Mouse (Mus musculus): ENCODE measurements around the gene Hdac4. TPM values are rescaled to one million over a fixed set of nuclear protein-coding genes. Genes with fewer than 3 reads are reported as not detected.

Gene Hdac4
- polyA plus RNA-seq, 1 experiment from 2014 or later, result 24.1 TPM

DNA sequence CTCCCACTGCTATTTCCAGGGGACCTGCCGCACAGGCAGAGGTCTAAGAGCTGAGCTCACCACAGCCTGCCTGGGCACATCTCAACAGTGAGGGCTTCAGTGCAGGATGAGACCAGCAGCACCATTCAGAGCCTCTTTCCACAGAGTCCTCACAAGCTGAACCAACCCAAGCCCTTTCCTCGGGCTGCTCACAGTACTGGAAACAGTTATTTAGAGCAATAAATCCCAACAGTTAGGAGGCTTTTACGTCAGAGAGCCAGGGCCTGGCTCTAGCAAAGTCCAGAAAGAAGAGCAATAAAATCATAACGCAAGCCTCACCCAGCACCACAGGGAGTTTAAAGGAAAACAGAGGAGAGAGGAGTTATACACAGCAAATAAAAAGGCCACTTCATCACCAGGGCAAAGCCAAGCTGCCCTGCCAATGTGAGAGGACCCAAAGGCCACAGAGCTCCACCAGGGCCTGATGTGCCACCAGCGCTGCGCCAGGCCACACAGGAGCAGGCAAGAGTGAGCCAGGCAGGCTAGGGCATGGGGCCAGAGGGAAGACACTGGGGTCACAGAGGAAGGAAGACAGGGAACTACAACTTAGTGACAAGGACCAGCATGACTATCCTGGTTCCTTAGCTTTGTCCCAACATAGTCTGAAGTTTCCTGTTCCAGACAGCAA is 50.5 kb downstream of the Hdac4 start:
- peak overlapping the region; percentile 8; the same call in 1 of the 2 replicates for H3K9ac ChIP-seq (ENCODE audit: low read depth, low read length)
- no peak overlapping the region for H3K4me2 ChIP-seq (ENCODE audit: low read depth, low read length)
- no peak overlapping the region for H3K4me3 ChIP-seq (ENCODE audit: low read depth, low read length)
- no peaks in the 10 kb centered on the region for H3K9me3 ChIP-seq (ENCODE audit: control insufficient read depth, low read length)
- 79% methylated on average over 6 of the region's 6 CpGs for WGBS
- no peak for DNase-seq (ENCODE audit: low spot score)
- peaks cover 11% of the 10 kb centered on the region for H3K4me1 ChIP-seq (ENCODE audit: control insufficient read depth, insufficient read depth, low read length)
- H3K27me3 ChIP-seq (replicated peaks; ENCODE audit: control insufficient read depth, insufficient read depth, low read length), result no peaks in the 10 kb centered on the region
- 0 out of 2 replicates have a peak overlapping the region, but pooled peaks have one; percentile 28 for H3K27ac ChIP-seq (replicated peaks; ENCODE audit: low read depth, low read length)
- no peak for ATAC-seq (ENCODE audit: low read depth)
- H3K36me3 ChIP-seq (ENCODE audit: control insufficient read depth, insufficient read depth, low read length), result peaks cover 15% of the 10 kb centered on the region

DNA sequence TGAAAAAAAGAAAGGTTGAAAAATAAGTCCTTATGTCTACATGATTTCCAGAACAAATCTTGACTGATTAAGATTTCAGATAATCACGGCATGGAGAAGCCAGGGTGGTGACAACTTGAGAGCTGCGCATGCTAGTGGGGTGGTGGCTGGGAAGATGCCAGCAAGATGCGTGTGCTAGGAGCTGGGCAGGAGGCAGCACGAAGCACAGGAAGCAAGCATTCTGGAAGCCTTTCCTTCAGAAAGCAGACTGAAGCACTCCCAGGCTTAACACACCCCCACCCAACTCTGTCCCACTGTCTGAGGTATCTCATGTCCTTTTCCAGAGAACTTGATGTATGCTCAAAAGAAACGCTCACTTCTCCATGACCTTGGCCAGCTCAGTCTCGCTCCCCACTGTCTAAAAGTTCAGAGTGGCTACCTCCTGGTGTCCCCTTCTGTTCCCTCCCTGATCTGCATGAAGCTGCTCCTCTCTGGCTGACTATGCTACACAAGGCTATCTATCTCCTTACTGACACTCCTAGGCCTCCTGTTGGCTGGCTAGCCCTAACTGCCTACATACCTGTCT is 52.1 kb downstream of the Hdac4 start:
- H3K27me3 ChIP-seq (replicated peaks; ENCODE audit: control insufficient read depth, insufficient read depth, low read length), result no peaks in the 10 kb centered on the region
- 75% methylated on average over 6 of the region's 6 CpGs for WGBS
- DNase-seq (ENCODE audit: low spot score), result no peak

DNA sequence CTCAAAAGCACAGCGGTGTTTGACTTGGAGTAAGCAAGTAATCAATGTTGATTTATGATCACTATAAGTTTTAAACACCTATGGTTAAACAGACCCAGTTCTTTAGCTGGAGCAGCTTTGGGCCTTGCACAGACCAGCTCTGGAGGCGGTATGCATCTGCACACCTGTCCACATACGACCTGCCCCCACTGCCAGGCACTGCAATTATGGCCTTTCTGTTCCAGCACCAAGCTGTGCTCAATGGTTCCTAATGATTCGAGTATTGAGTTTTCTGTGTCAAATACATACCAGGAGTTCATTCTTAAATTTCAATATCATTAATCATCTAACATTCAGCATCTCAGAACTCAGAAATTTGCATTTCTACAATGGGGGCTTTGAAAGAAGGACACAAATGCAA is 52.7 kb downstream of the Hdac4 start:
- Histone ChIP-seq H3K9me3 (ENCODE audit: control insufficient read depth, low read length) (no peaks in the 10 kb centered on the region), H3K36me3 (ENCODE audit: control insufficient read depth, insufficient read depth, low read length) (peaks cover 23% of the 10 kb centered on the region), H3K4me1 (ENCODE audit: control insufficient read depth, insufficient read depth, low read length) (peaks cover 11% of the 10 kb centered on the region), H3K27me3 (replicated peaks; ENCODE audit: control insufficient read depth, insufficient read depth, low read length) (no peaks in the 10 kb centered on the region), H3K27ac (replicated peaks; ENCODE audit: low read depth, low read length) (no peak overlapping the region), H3K4me2 (ENCODE audit: low read depth, low read length) (no peak overlapping the region), H3K4me3 (ENCODE audit: low read depth, low read length) (no peak overlapping the region), H3K9ac (ENCODE audit: low read depth, low read length) (no peak overlapping the region)
- DNase-seq (ENCODE audit: low spot score) (no peak), ATAC-seq (ENCODE audit: low read depth) (no peak)
- WGBS, result 89% methylated on average over 4 of the region's 4 CpGs

More for the DNA sequence above, 52.1 kb downstream of the Hdac4 start:
- no peak overlapping the region for H3K9ac ChIP-seq (ENCODE audit: low read depth, low read length)
- H3K4me2 ChIP-seq (ENCODE audit: low read depth, low read length), result no peak overlapping the region
- H3K9me3 ChIP-seq (ENCODE audit: control insufficient read depth, low read length), result no peaks in the 10 kb centered on the region
- no peak overlapping the region for H3K4me3 ChIP-seq (ENCODE audit: low read depth, low read length)
- no peak; the same call in 1 of the 2 replicates for ATAC-seq (ENCODE audit: low read depth)
- H3K27ac ChIP-seq (replicated peaks; ENCODE audit: low read depth, low read length), result peak overlapping the region; percentile 21; the same call in 1 of the 2 replicates
- H3K36me3 ChIP-seq (ENCODE audit: control insufficient read depth, insufficient read depth, low read length), result peaks cover 22% of the 10 kb centered on the region
- H3K4me1 ChIP-seq (ENCODE audit: control insufficient read depth, insufficient read depth, low read length), result peaks cover 11% of the 10 kb centered on the region

DNA sequence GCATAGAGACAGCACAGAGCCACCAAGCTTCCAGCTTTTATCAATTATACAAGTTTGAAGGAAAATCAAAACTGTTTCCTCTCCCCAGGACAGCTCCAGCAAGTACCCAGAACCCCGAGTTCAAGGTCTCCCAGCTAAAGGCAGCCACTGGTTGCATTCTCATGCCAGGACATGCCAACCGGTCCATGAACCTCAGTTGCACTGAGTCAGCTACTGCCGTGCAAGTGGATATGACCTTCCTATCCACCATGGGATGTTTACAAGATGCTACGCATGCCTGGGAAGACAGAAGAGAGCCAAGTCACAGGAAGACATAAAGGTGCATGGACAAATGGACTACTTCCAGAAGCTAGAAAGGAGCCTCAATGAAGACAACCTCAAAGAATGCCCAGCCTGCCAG is 56.5 kb downstream of the Hdac4 start:
- Histone ChIP-seq H3K4me2 (ENCODE audit: low read depth, low read length) (no peak overlapping the region), H3K36me3 (ENCODE audit: control insufficient read depth, insufficient read depth, low read length) (peaks cover 10% of the 10 kb centered on the region; the same call in 1 of the 2 replicates), H3K27me3 (replicated peaks; ENCODE audit: control insufficient read depth, insufficient read depth, low read length) (no peaks in the 10 kb centered on the region), H3K9me3 (ENCODE audit: control insufficient read depth, low read length) (no peaks in the 10 kb centered on the region), H3K27ac (replicated peaks; ENCODE audit: low read depth, low read length) (no peak overlapping the region), H3K9ac (ENCODE audit: low read depth, low read length) (no peak overlapping the region), H3K4me3 (ENCODE audit: low read depth, low read length) (no peak overlapping the region), H3K4me1 (ENCODE audit: control insufficient read depth, insufficient read depth, low read length) (peaks cover 10% of the 10 kb centered on the region)
- no peak for DNase-seq (ENCODE audit: low spot score)
- ATAC-seq (ENCODE audit: low read depth), result no peak
- 92% methylated on average over 4 of the region's 4 CpGs for WGBS

DNA sequence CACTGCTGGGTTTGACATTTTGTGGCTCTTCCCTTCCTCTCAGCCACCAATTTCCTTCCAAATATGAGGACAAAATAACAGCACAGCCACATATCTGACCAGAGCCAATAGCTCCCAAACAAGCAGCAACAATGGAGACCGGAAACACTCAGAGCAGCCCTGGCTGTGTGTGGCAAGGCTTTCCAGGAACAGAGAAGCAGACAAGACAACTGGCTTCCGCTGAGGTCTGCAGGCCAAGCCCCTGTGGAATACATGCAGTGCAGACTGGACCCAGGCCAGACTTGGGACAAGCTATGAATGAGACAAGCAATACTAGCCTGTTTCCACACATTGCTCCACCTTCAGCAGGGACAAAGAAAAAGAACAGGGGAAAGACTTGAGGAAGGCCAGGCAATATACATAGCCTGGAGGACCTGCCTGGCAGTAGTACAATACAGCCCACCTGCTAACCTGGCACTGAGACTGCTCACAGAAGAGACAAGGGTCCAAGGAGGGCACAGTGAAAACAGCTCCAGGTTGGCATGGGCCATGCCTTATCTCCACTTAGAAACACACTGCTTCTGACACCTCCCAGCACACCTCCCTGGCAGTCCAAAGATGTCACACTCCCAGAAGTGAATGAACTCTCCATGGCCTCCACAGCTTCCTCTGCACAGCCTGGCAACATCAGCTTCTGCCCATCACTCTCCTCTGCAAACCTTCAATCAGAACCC is 58.2 kb downstream of the Hdac4 start:
- H3K27ac ChIP-seq (replicated peaks; ENCODE audit: low read depth, low read length), result no peak overlapping the region
- no peaks in the 10 kb centered on the region for H3K9me3 ChIP-seq (ENCODE audit: control insufficient read depth, low read length)
- WGBS, result 80% methylated on average over 2 of the region's 2 CpGs

DNA sequence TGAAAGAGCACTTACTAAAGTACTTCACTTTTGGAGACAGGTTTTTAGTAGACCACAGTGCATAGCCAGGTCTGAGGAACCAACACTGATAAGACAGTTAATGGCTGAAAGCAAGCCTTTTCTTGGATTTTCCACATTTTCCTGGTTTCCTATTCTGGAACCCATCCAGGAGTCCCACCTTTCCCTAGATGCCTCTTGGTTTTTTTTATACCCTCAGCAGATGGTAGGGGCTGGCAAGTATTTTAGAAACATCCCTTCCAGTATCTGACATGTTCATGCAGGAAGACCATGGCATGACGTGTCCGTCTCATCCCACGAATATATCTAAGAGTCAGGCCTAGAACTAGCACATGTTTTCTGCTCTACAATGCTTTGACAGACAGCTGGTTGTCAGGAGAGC is 59.1 kb downstream of the Hdac4 start:
- H3K4me3 ChIP-seq (ENCODE audit: low read depth, low read length), result no peak overlapping the region
- 83% methylated on average over 3 of the region's 3 CpGs for WGBS
- no peaks in the 10 kb centered on the region for H3K9me3 ChIP-seq (ENCODE audit: control insufficient read depth, low read length)
- H3K4me2 ChIP-seq (ENCODE audit: low read depth, low read length), result no peak overlapping the region
- H3K27ac ChIP-seq (replicated peaks; ENCODE audit: low read depth, low read length), result no peak overlapping the region
- ATAC-seq (ENCODE audit: low read depth) (no peak), DNase-seq (ENCODE audit: low spot score) (no peak)
- no peaks in the 10 kb centered on the region for H3K27me3 ChIP-seq (replicated peaks; ENCODE audit: control insufficient read depth, insufficient read depth, low read length)
- peaks cover 7% of the 10 kb centered on the region; the same call in 1 of the 2 replicates for H3K4me1 ChIP-seq (ENCODE audit: control insufficient read depth, insufficient read depth, low read length)
- peaks cover 10% of the 10 kb centered on the region; the same call in 1 of the 2 replicates for H3K36me3 ChIP-seq (ENCODE audit: control insufficient read depth, insufficient read depth, low read length)
- no peak overlapping the region for H3K9ac ChIP-seq (ENCODE audit: low read depth, low read length)

More for the DNA sequence above, 58.2 kb downstream of the Hdac4 start:
- Histone ChIP-seq H3K27me3 (replicated peaks; ENCODE audit: control insufficient read depth, insufficient read depth, low read length) (no peaks in the 10 kb centered on the region), H3K4me2 (ENCODE audit: low read depth, low read length) (no peak overlapping the region), H3K4me3 (ENCODE audit: low read depth, low read length) (no peak overlapping the region), H3K9ac (ENCODE audit: low read depth, low read length) (no peak overlapping the region), H3K36me3 (ENCODE audit: control insufficient read depth, insufficient read depth, low read length) (peaks cover 10% of the 10 kb centered on the region; the same call in 1 of the 2 replicates), H3K4me1 (ENCODE audit: control insufficient read depth, insufficient read depth, low read length) (peaks cover 7% of the 10 kb centered on the region; the same call in 1 of the 2 replicates)
- DNase-seq (ENCODE audit: low spot score) (peak; percentile 34), ATAC-seq (ENCODE audit: low read depth) (no peak)

DNA sequence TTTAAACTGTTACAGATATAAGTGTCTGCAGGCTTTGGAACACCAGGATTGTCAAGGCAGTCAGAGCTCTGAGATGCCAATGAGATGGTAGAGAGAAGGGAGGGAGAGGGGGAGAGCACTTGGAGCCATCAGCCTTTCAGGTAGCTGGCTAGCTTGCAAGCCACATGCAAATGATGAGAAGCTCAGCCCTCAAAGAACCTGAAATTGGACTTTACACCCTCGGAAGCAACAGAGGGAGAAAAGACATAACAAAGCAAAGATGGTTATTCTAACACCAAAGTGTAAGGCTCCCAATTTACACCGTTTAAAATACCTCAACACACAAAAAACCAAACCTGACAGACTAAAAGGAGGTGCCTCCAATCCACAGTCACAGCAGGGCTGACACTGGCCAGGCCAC is 63.3 kb downstream of the Hdac4 start:
- Histone ChIP-seq H3K9ac (ENCODE audit: low read depth, low read length) (no peak overlapping the region), H3K36me3 (ENCODE audit: control insufficient read depth, insufficient read depth, low read length) (no peaks in the 10 kb centered on the region), H3K4me2 (ENCODE audit: low read depth, low read length) (no peak overlapping the region), H3K27me3 (replicated peaks; ENCODE audit: control insufficient read depth, insufficient read depth, low read length) (no peaks in the 10 kb centered on the region), H3K4me3 (ENCODE audit: low read depth, low read length) (no peak overlapping the region), H3K27ac (replicated peaks; ENCODE audit: low read depth, low read length) (no peak overlapping the region), H3K4me1 (ENCODE audit: control insufficient read depth, insufficient read depth, low read length) (peaks cover 17% of the 10 kb centered on the region), H3K9me3 (ENCODE audit: control insufficient read depth, low read length) (no peaks in the 10 kb centered on the region)
- 56% methylated on average over 2 of the region's 2 CpGs for WGBS
- ATAC-seq (ENCODE audit: low read depth) (no peak), DNase-seq (ENCODE audit: low spot score) (no peak)

DNA sequence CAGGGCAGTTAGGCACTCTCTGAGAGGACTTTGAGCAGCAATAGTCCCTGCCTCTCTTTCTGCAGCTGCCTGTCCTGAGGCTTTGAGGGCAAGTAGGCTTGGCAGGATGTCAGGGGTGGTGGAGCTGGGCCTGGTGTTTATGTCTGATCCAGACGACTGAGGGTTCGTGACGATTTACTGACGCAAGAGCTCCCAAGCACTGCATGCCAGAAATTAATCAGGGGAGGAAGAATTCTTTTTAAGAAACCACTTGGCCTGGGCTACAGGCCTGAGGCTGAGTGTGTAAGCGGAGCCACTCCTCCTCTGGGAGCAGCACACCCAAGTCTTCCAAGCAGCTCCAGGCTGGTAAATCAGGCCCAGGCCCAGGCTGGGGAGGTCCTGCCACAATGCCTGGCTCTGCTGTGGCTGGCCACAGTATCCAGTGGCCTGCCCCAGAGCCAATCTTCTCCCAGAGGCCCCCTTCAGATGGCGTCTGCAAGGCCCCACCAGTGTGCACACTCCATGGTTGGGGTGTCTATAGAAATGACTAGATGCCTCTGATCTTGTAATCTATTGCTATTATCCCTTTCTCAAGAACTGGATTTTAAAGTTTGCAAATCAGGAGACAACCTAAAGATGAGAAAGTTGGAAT is 64.9 kb downstream of the Hdac4 start:
- Histone ChIP-seq H3K9me3 (ENCODE audit: control insufficient read depth, low read length) (no peaks in the 10 kb centered on the region), H3K4me3 (ENCODE audit: low read depth, low read length) (no peak overlapping the region), H3K27ac (replicated peaks; ENCODE audit: low read depth, low read length) (peak overlapping the region; percentile 83), H3K9ac (ENCODE audit: low read depth, low read length) (peak overlapping the region; percentile 45), H3K27me3 (replicated peaks; ENCODE audit: control insufficient read depth, insufficient read depth, low read length) (no peaks in the 10 kb centered on the region), H3K4me2 (ENCODE audit: low read depth, low read length) (peak overlapping the region; percentile 10; the same call in 1 of the 2 replicates), H3K36me3 (ENCODE audit: control insufficient read depth, insufficient read depth, low read length) (no peaks in the 10 kb centered on the region), H3K4me1 (ENCODE audit: control insufficient read depth, insufficient read depth, low read length) (peaks cover 13% of the 10 kb centered on the region)
- WGBS, result 15% methylated on average over 6 of the region's 6 CpGs
- DNase-seq (ENCODE audit: low spot score), result peak; percentile 93
- peak; percentile 90 for ATAC-seq (ENCODE audit: low read depth)
